In the genomic region with DNA sequence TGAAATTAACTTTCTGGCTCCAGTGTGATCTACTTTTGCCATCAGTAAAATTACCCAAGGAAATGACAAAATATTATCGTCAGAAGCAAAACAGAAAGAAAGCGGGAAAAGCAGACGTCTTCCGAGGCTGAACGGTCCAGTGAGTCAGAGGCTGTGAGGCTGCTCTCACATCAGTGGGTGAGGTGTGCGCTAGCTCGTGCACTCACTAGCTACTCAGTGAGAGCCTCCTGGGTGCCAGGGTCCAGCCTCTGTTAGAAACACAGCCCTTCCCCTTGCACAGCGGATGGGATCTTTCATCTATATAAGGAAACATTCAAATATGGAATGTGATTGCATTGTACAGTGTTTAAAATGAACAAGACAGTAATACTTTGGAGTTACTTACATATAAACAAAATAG, we compare ENCODE assay signal across 23 mouse cellular contexts. TPM values are rescaled to one million over a fixed set of nuclear protein-coding genes. Genes with fewer than 3 reads are reported as not detected.
DNase-seq lines count a peak whose midpoint lies in the region; ATAC-seq lines count a peak whose summit lies in the region.
"Had no signal": no experiment of that assay in that cellular context is flagged by ENCODE, and none has a peak within 500 bp of the region (broad histone marks: within the 10 kb centered on the region; RNA-seq: fewer than 3 reads in every experiment).

No protein-coding gene starts in this region.

- H3K4me3 ChIP-seq in kidney, embryonic 16.5 days (ENCODE audit: low read length) = no peak overlapping the region
- H3K4me3 ChIP-seq in intestine, embryonic 16.5 days (ENCODE audit: low read length) = no peak overlapping the region
- H3K4me3 ChIP-seq in stomach, embryonic 16.5 days (replicated peaks; ENCODE audit: low read length) = no peak overlapping the region
- H3K4me3 ChIP-seq: embryonic facial prominence, embryonic 13.5 days; heart, embryonic 15.5 days; hindbrain, embryonic 13.5 days had no signal

- no peak for DNase-seq in frontal cortex, postnatal 14 days (ENCODE audit: low spot score in 2 of 2)
- DNase-seq in kidney, adult 8-10 months = no peak
- DNase-seq in spleen, postnatal 10 days (ENCODE audit: low spot score in 2 of 2) = no peak
- no peak for DNase-seq in embryo, embryonic 10.5 days (ENCODE audit: low spot score)
- DNase-seq: adrenal gland, adult 8-10 months; cerebellum, adult 11 months; cerebellum, adult 8-10 months; cerebellum, postnatal 14 days; gastrocnemius, postnatal 36 days; heart, adult 18-20 months; heart, postnatal 14 days; kidney, adult 11 months had no signal

- 55% methylated on average over 8 of the region's 8 CpGs for WGBS in kidney, embryonic 16.5 days
- WGBS in intestine, embryonic 16.5 days = 65% methylated on average over 8 of the region's 8 CpGs
- WGBS in stomach, embryonic 16.5 days = 65% methylated on average over 8 of the region's 8 CpGs

- no peaks in the 10 kb centered on the region for H3K36me3 ChIP-seq in kidney, embryonic 16.5 days (ENCODE audit: insufficient read depth, low read length)
- H3K36me3 ChIP-seq in intestine, embryonic 16.5 days (ENCODE audit: control insufficient read depth, insufficient read depth, low read length) = no peaks in the 10 kb centered on the region
- no peaks in the 10 kb centered on the region for H3K36me3 ChIP-seq in stomach, embryonic 16.5 days (ENCODE audit: control insufficient read depth, insufficient read depth, low read length)
- H3K36me3 ChIP-seq: embryonic facial prominence, embryonic 13.5 days; heart, embryonic 15.5 days; hindbrain, embryonic 13.5 days had no signal

- H3K4me2 ChIP-seq in kidney, embryonic 16.5 days (replicated peaks; ENCODE audit: low read depth, low read length) = no peak overlapping the region
- no peak overlapping the region for H3K4me2 ChIP-seq in intestine, embryonic 16.5 days (ENCODE audit: low read depth, low read length)
- no peak overlapping the region; the same call in 1 of the 2 replicates for H3K4me2 ChIP-seq in stomach, embryonic 16.5 days (ENCODE audit: low read depth, low read length)
- H3K4me2 ChIP-seq: embryonic facial prominence, embryonic 13.5 days; heart, embryonic 11.5 days; heart, embryonic 15.5 days; hindbrain, embryonic 13.5 days had no signal

- no peaks in the 10 kb centered on the region for H3K9me3 ChIP-seq in kidney, embryonic 16.5 days (ENCODE audit: low read length)
- H3K9me3 ChIP-seq in intestine, embryonic 16.5 days (ENCODE audit: control insufficient read depth, low read length) = no peaks in the 10 kb centered on the region
- H3K9me3 ChIP-seq in stomach, embryonic 16.5 days (replicated peaks; ENCODE audit: control insufficient read depth, low read length) = no peaks in the 10 kb centered on the region
- H3K9me3 ChIP-seq: embryonic facial prominence, embryonic 13.5 days; heart, embryonic 15.5 days; hindbrain, embryonic 13.5 days had no signal

- H3K4me1 ChIP-seq in kidney, embryonic 16.5 days (ENCODE audit: insufficient read depth, low read length) = 0 out of 2 replicates have a peak, but pooled peaks cover 9% of the 10 kb centered on the region
- peaks cover 3% of the 10 kb centered on the region; the same call in 1 of the 2 replicates for H3K4me1 ChIP-seq in intestine, embryonic 16.5 days (ENCODE audit: control insufficient read depth, insufficient read depth, low read length)
- peaks cover 8% of the 10 kb centered on the region for H3K4me1 ChIP-seq in stomach, embryonic 16.5 days (ENCODE audit: control insufficient read depth, insufficient read depth, low read length)

- ATAC-seq in frontal cortex, adult (ENCODE audit: low TSS enrichment) = peak; percentile 80; the same call in 1 of the 2 replicates
- 0 out of 2 replicates have a peak, but pooled peaks have one; percentile 59 for ATAC-seq in kidney, embryonic 16.5 days (ENCODE audit: low FRiP score, low TSS enrichment)
- ATAC-seq in intestine, embryonic 16.5 days = peak; percentile 64; the same call in 1 of the 2 replicates
- peak; percentile 77 for ATAC-seq in stomach, embryonic 16.5 days (ENCODE audit: insufficient read depth, low FRiP score)
- ATAC-seq: forebrain, embryonic 16.5 days; hindbrain, postnatal 0 days had no signal

- H3K27me3 ChIP-seq in kidney, embryonic 16.5 days (ENCODE audit: insufficient read depth, low read length) = no peaks in the 10 kb centered on the region
- no peaks in the 10 kb centered on the region for H3K27me3 ChIP-seq in intestine, embryonic 16.5 days (replicated peaks; ENCODE audit: control insufficient read depth, insufficient read depth, low read length)
- H3K27me3 ChIP-seq in stomach, embryonic 16.5 days (ENCODE audit: control insufficient read depth, insufficient read depth, low read length) = no peaks in the 10 kb centered on the region
- H3K27me3 ChIP-seq: embryonic facial prominence, embryonic 13.5 days; heart, embryonic 15.5 days; hindbrain, embryonic 13.5 days had no signal

- no peak overlapping the region for H3K27ac ChIP-seq in kidney, embryonic 16.5 days (ENCODE audit: low read length)
- H3K27ac ChIP-seq in intestine, embryonic 16.5 days (ENCODE audit: low read length) = peak overlapping the region; percentile 23; the same call in 1 of the 2 replicates
- H3K27ac ChIP-seq in stomach, embryonic 16.5 days (ENCODE audit: low read length) = peak overlapping the region; percentile 84
- H3K27ac ChIP-seq: embryonic facial prominence, embryonic 13.5 days; heart, embryonic 15.5 days; hindbrain, embryonic 13.5 days; hindbrain, postnatal 0 days had no signal

- no peak overlapping the region for H3K9ac ChIP-seq in kidney, embryonic 16.5 days (replicated peaks; ENCODE audit: low read length)
- H3K9ac ChIP-seq in intestine, embryonic 16.5 days (ENCODE audit: low read depth, low read length) = no peak overlapping the region
- H3K9ac ChIP-seq in stomach, embryonic 16.5 days (ENCODE audit: low read length) = no peak overlapping the region
- H3K9ac ChIP-seq: embryonic facial prominence, embryonic 13.5 days; heart, embryonic 15.5 days; hindbrain, embryonic 13.5 days had no signal

RNA-seq across cellular contexts. Expression of gene Frem2, which starts 36.8 kb away (rescaled TPM):
- 15.1 and 15.6 TPM in 2 replicates for polyA plus RNA-seq in kidney, embryonic 16.5 days (2015; fragmentation: Nextera tagmentation; extraction: Ambion mirVana)
- 5.3 and 5.7 TPM in 2 replicates for polyA plus RNA-seq in intestine, embryonic 16.5 days (2015; fragmentation: Nextera tagmentation; extraction: Ambion mirVana)
- 16.4 TPM in 2 replicates for polyA plus RNA-seq in stomach, embryonic 16.5 days (2015; fragmentation: Nextera tagmentation; extraction: Ambion mirVana)
- polyA plus RNA-seq: C2C12 had no signal
